Mouse (Mus musculus): ENCODE data around the gene Kidins220.

Gene Kidins220

DNA sequence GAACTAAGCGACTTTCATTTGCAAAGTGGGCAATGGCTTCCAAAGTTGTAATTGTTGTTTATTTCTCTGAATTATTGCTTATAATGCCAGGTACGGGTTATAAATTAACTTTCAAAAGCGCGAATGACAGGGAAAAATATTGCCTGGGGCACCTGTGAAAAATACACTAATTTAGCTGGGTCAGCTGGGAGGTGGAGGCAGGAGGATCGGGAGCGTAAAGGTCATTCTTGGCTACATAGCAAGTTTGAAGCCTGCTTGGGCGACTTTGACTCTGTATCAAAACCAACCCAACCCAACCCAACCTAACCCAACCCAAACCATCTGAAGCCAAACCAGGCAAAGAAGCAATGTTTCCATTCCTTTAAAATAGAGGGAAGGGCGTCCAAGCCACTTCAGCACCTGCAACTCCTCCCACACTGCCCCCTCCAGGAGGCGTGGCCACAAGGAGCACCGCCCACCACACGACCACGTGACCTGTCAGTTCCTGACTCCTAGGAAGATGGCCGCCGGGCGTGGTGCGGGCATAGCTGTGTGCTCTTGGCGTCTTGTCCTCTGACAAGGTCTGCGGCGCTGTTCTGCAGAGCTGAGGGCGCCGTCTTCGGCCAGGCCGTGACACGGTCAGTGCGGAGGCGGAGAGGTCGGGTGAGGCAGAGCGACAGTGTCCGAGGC is at the start of gene Kidins220:
TSS of gene Kidins220 (plus strand) at position 480 of the 669 bp plus-strand sequence.
- peak; percentile 99 for DNase-seq (ENCODE audit: low spot score)

DNA sequence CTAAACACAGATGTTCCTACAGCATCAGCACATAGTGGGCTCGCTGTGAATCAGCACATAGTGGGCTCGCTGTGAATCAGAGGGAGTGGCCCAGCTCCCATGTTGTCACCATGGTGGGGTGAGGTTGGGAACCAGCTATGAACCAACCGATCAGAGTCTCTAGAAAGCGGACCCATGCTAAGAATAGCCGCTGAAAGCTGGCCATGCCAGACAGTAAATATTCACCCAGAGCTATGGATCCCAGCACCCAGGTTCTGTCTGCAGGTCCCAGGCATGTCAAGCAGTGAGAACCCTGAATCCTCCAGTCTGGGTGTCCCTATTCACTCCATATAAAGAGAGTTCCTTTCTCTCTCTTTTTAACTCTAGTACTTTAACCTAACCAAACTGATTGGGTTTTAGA is 49.4 kb upstream of the Kidins220 start:
- no peak for DNase-seq (ENCODE audit: low spot score)

- DNase-seq (ENCODE audit: low spot score), result no peak
Observed at GRCm38 (mm10) chr12:24925684-24926083, 49.0 kb upstream of the Kidins220 start.

DNA sequence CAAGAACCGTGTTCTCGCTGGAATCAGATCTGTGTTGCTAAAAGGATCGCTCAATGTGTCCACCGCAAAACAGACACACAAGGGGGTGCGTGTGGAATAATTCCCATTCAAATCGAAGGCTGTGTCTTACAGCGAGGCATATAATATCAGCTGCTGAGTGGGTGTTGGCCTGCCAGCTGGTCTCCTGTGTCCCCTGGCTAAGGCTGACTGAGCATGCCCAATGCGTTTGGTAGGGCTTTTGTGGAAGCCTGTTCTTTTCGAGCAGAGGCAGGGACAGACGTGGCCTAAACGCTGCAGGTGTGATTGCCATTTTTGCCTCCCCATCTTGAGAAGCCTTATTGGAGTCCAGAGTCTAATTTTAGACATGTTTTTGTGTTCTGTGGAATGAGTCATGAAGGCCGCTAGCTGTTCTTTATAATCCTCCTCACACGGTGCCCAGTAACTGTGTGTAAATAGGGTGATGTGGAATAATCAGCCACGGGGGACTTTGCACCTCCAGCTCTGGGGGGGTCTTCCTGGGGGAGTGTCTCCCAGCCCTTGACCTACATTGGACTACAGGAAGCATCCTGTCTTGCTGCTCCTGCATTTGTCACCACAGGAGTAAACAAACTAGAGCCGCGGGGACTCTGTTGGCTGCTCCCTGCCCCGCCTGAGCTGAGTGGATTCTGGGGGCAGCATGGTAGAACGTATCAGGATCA is 46.5 kb upstream of the Kidins220 start:
- no peak for DNase-seq (ENCODE audit: low spot score)

GRCm38 (mm10) chr12:24929043-24929442 is 45.7 kb upstream of the Kidins220 start:
- no peak for DNase-seq (ENCODE audit: low spot score)

DNA sequence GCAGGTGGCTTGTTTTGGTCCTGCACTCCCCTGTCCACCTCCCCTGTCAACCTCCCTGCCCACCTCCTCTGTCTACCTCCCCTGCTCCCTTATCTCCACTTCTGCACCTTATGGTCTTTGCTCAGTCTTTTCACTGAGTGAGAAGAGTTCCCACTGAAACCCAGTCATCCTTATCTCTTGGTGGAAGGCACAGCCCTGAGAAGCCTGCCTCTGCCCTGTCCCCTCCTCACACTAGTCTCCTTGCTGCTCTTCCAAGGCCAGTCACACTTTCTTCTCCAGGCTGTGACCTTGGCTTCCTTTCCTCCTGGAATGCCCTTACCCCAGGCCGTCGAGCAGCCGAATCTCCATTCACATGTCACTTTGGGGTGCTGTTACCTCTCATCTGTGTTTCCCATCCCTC is 44.0 kb upstream of the Kidins220 start:
- no peak for DNase-seq (ENCODE audit: low spot score)

GRCm38 (mm10) chr12:24932120-24932519 is 42.6 kb upstream of the Kidins220 start:
- DNase-seq (ENCODE audit: low spot score), result no peak

GRCm38 (mm10) chr12:24933206-24933775 is 41.4 kb upstream of the Kidins220 start:
- no peak for DNase-seq (ENCODE audit: low spot score)

GRCm38 (mm10) chr12:24933996-24934395 is 40.7 kb upstream of the Kidins220 start:
- DNase-seq (ENCODE audit: low spot score), result no peak

GRCm38 (mm10) chr12:24936281-24936680 is 38.4 kb upstream of the Kidins220 start:
- no peak for DNase-seq (ENCODE audit: low spot score)

DNA sequence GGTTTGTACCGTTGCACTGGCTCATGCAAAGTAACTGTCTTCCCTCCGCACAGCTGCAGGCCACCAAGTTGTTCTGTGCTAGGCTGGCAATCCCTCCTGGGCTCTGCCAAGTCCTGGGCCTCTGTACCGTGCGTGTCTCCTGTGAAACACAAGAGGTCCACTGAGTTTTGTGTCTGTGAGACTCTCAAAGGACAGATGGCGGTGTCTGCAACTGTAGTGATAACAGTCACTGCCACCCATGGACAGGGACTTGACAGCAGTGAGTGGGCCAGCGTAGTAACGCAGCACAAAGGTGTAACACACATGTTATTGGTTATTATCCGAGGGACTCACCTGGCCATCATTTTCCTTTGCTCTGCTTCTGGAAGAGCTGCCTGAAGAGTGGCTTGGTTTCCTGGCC is 35.4 kb upstream of the Kidins220 start:
- no peak for DNase-seq (ENCODE audit: low spot score)

GRCm38 (mm10) chr12:24942619-24943287 is 32.0 kb upstream of the Kidins220 start:
- no peak for DNase-seq (ENCODE audit: low spot score)

DNA sequence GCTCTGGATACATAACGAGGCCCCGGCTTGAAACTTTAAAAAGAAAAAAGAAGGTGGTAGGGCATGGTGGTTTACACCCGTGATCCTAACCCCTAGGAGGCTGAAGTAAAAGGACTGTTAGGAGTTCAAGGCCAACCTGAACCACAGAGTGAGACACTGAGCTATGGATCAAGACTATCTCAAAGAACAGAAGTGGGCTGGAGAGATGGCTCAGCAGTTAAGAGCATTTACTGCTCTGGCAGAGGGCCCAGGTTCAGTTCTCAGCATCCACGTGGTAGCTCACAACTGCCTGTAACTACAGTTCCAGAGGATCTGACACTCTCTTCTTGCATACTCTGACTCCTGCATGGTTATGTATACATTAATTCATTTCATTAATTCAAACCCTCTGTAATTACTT is 31.3 kb upstream of the Kidins220 start:
- no peak for DNase-seq (ENCODE audit: low spot score)

DNA sequence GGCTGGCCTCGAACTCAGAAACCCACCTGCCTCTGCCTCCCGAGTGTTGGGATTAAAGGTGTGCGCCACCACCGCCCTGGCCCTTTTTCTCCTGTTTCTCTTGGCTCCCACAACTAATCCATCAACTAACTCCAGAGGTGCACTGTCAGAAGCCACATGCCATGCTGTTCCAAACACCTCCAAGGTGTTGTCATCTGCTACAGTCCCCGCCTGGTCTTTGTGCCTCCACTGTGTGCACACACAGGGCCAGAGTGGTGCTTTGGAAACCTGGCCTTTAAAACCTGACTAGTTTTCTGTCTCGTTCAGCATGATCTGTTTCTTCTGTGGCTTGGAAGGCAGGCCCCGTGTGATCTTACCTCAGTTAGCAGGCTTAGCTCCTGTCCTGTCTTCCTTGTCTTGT is 30.1 kb upstream of the Kidins220 start:
- no peak for DNase-seq (ENCODE audit: low spot score)

DNA sequence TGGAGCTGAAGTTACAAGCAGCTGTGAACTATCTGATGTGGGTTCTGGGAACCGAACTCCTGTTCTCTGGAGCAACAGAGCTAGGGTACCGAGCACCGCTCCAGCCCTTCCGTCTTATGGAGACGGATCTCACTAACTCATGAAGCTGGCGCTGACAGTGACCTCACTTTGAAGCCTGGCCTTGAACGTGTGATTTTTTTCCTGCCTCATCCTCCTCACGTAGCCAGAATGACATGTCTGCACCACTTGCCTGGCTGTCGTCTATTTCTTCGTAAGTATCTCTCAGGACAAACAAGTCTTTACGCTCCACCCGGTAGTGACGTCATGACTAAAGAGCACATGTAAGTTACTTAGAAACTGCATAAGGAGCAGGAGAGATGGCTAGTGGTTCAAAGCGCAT is 27.7 kb upstream of the Kidins220 start:
- DNase-seq (ENCODE audit: low spot score), result no peak

GRCm38 (mm10) chr12:24948344-24948743 is 26.4 kb upstream of the Kidins220 start:
- DNase-seq (ENCODE audit: low spot score), result peak; percentile 72

- peak; percentile 44 for DNase-seq (ENCODE audit: low spot score)
Observed at GRCm38 (mm10) chr12:24950376-24951046, 24.2 kb upstream of the Kidins220 start.

DNA sequence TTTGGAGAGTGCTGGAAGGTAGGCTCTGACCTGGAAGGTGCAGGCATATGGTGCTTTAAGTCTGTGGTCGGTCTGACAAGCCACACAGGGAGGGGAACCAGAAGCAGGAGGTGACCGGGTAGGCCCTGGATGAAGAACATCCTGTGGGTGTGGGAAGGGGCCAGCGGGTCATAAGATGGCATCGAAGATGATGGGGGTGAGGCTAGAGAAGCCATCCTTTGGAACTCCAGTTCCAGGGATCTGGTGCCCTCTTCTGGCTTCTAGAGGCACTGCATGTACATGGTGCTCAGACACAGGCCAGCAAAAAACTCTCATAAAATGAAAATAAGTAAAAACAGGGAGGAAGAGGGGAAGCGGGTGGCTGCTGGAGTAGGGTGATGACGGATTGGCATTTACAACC is 22.6 kb upstream of the Kidins220 start:
- peak; percentile 71 for DNase-seq (ENCODE audit: low spot score)

DNA sequence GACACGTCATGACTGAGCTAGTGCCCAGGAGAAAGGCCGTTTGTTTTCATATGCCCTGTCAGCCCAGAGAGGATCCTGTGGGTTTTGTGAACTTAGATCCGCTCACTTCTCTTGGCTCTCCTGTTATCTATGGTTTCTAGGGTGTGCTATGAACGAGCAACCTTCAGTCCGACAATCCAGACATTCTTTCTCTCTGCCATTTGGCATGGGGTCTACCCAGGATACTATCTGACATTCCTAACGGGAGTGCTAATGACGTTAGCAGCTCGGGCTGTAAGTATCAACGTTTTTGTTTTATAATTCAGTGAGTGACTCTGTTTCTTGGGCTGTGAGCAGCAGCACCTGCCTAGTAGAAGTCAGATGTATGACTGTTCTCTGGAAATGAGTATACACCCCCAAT is 19.6 kb upstream of the Kidins220 start:
- no peak for DNase-seq (ENCODE audit: low spot score)

- DNase-seq (ENCODE audit: low spot score), result no peak
Observed at GRCm38 (mm10) chr12:24958526-24958925, 16.2 kb upstream of the Kidins220 start.

DNA sequence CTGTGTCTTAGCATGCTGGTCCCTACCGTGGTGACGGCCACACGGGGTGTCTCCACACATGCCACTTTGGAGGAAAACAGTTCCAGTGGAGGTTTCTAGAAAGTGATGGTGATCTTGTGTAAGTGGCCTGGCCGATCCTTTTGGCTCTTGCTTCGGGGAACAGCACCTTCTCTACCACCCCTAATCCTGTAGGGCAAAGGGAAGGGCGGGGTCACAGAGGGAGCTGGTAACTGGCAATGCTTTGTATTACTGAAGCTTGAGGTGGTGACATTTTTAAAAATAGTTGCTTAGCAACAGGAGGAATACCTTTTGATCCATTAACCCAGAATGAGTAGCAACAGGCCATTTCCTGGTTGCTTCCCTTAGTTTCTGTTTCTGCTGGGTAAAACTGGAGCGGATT is 12.9 kb upstream of the Kidins220 start:
- no peak for DNase-seq (ENCODE audit: low spot score)

GRCm38 (mm10) chr12:24962362-24962967 is 12.3 kb upstream of the Kidins220 start:
- no peak for DNase-seq (ENCODE audit: low spot score)

Data from embryo, embryonic 10 days (tissue).